11 mouse cellular contexts compared by ENCODE assay signal in genomic region chr1:58678412-58678811, GRCm38 (mm10). TPM values are rescaled to one million over a fixed set of nuclear protein-coding genes. Genes with fewer than 3 reads are reported as not detected.
"Had no signal": no experiment of that assay in that cellular context is flagged by ENCODE, and none has a peak within 500 bp of the region (broad histone marks: within the 10 kb centered on the region; RNA-seq: fewer than 3 reads in every experiment).

No protein-coding gene starts in this region.

RNA-seq across cellular contexts. Expression of gene Als2cr12, which starts 17.4 kb away (rescaled TPM):
- total RNA-seq: midbrain, postnatal 0 days had no signal
- polyA plus RNA-seq: liver, embryonic 15.5 days; liver, postnatal 0 days; macrophage; midbrain, embryonic 11.5 days; midbrain, embryonic 13.5 days; midbrain, embryonic 15.5 days; midbrain, postnatal 0 days; neural tube, embryonic 11.5 days; neural tube, embryonic 13.5 days; neural tube, embryonic 15.5 days; stomach, embryonic 14.5 days had no signal
